Mouse (Mus musculus): ENCODE results near the gene Map1a. TPM values are rescaled to one million over a fixed set of nuclear protein-coding genes. Genes with fewer than 3 reads are reported as not detected.

The Map1a gene
- polyA plus RNA-seq, 1 experiment from 2014 or later, result 31.2 TPM

GRCm38 (mm10) chr2:121294182-121294581 is 4.8 kb downstream of the Map1a start:
- Histone ChIP-seq H3K4me2 (peak overlapping the region; percentile 68), H3K27ac (replicated peaks) (peak overlapping the region; percentile 86), H3K4me1 (replicated peaks) (peaks cover 62% of the 10 kb centered on the region), H3K4me3 (peak overlapping the region; percentile 63), H3K9me3 (no peaks in the 10 kb centered on the region), H3K36me3 (peaks cover 7% of the 10 kb centered on the region), H3K9ac (no peak overlapping the region; the same call in 1 of the 2 replicates), H3K27me3 (no peaks in the 10 kb centered on the region)
- 38% methylated on average over 4 of the region's 4 CpGs for WGBS
- ATAC-seq (ENCODE audit: low FRiP score, low read depth), result no peak

DNA sequence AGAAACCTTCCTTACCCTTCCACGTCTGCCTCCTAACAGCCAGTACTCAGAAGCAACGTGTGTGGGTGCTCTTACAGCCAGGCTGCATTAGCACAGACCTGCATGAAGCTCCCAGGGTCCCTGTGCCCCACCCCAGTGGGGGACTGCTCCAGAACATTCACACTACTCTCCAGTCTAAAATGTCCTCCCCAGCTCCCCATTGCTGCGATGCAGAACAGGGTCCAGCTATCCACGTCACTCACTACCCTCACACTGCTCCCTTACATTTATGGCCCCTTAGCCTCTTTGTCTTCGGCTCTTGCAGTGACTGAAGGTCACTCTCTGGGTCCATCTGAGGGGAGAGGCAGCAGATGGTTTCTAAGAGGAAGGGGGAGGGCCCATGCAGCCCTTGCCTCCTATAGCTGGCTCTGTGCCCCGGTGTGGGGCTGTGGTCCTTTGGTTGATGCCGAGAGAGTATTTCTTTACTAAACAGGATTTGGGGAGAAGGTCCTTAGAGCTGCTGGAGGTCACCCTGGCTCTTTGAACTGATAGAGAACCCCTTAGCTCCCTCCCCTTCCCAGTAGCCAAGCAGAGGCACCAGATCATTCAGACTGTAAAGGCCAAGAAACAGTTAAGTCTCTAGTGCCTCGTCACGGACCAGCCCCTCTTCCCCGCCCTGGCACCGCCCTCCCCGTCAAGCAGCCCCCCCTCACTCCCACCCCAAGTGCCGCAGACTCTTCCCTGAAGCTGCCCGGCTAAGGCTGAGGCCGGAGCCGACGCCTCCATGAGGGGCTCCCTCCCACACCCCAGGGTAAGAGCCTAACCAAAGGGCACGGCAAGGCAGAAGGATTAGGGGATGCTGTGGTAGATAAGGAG is 5.6 kb downstream of the Map1a start:
- H3K9ac ChIP-seq, result peak overlapping the region; percentile 69
- peaks cover 15% of the 10 kb centered on the region for H3K36me3 ChIP-seq
- under 1% methylated on average over 18 of the region's 18 CpGs for WGBS
- H3K4me2 ChIP-seq, result peak overlapping the region; percentile 68
- H3K27me3 ChIP-seq, result no peaks in the 10 kb centered on the region
- peak overlapping the region; percentile 86 for H3K27ac ChIP-seq (replicated peaks)
- peaks cover 59% of the 10 kb centered on the region for H3K4me1 ChIP-seq (replicated peaks)
- no peaks in the 10 kb centered on the region for H3K9me3 ChIP-seq
- H3K4me3 ChIP-seq, result peak overlapping the region; percentile 63
- peak; percentile 88 for ATAC-seq (ENCODE audit: low FRiP score, low read depth)

DNA sequence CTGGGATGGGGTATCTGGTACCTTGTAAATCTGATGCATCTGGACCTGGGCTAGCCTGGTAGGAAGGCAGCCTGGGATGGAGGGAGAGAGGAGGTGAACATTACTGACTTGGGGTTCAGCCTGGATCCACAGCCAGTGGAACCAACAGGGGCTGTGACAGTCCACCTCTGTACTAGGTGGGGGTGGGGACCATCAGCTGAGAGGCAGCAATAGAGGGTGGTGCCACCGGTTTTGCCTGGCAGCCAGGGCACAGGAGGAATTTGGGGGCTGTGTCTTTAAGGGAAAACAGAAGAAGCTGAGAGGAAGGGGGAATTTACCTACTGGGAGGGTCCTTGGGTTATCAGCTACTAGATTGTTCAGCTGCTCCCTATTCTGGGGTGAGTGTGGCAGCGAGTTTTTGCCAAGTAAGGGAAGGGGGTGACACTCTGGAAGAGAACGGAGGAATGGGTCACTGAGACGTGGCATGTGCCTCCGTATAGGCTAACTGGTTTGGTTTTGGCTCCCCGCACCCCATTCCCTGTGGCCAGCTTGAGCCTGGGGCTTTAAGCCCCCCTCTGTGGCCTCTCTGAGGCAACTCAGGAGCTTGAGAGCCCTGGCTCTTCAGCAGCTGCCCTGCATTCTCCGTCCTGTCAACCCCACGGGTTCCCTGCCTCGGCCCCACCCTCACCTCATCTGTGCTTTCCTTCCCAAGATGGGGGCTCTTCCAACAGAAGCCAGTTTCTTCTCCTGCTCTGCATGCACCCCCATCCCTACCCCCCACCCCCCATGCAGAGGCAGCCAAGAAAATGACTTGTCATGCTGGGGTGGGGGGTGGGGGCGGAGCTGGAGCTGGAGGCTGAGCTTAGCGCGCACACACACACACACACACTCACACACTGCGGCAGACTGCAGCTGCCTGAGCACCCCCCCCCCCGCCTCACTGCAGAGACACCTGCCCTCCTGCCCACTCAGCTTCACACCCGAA is 6.5 kb downstream of the Map1a start:
- Histone ChIP-seq H3K4me2 (peak overlapping the region; percentile 68), H3K4me3 (peak overlapping the region; percentile 63), H3K36me3 (peaks cover 23% of the 10 kb centered on the region), H3K4me1 (replicated peaks) (peaks cover 50% of the 10 kb centered on the region), H3K9ac (peak overlapping the region; percentile 69), H3K27ac (replicated peaks) (peak overlapping the region; percentile 86), H3K27me3 (no peaks in the 10 kb centered on the region), H3K9me3 (no peaks in the 10 kb centered on the region)
- peak; percentile 47 for ATAC-seq (ENCODE audit: low FRiP score, low read depth)
- WGBS, result 2% methylated on average over 14 of the region's 15 CpGs

- ATAC-seq (ENCODE audit: low FRiP score, low read depth), result peak; percentile 7; the same call in 1 of the 2 replicates
- Histone ChIP-seq H3K4me3 (peak overlapping the region; percentile 63), H3K9me3 (no peaks in the 10 kb centered on the region), H3K4me2 (peak overlapping the region; percentile 68), H3K4me1 (replicated peaks) (peaks cover 46% of the 10 kb centered on the region), H3K36me3 (peaks cover 32% of the 10 kb centered on the region), H3K27me3 (no peaks in the 10 kb centered on the region), H3K27ac (replicated peaks) (peak overlapping the region; percentile 86), H3K9ac (peak overlapping the region; percentile 69)
- 10% methylated on average over 6 of the region's 6 CpGs for WGBS
Observed at GRCm38 (mm10) chr2:121296754-121297231, 7.4 kb downstream of the Map1a start.

- Histone ChIP-seq H3K4me2 (peak overlapping the region; percentile 68), H3K4me1 (replicated peaks) (peaks cover 46% of the 10 kb centered on the region), H3K36me3 (peaks cover 41% of the 10 kb centered on the region), H3K4me3 (peak overlapping the region; percentile 63), H3K9ac (peak overlapping the region; percentile 69), H3K9me3 (no peaks in the 10 kb centered on the region), H3K27ac (replicated peaks) (no peak overlapping the region), H3K27me3 (no peaks in the 10 kb centered on the region)
- no peak for ATAC-seq (ENCODE audit: low FRiP score, low read depth)
- WGBS, result 9% methylated on average over 9 of the region's 9 CpGs
Observed at GRCm38 (mm10) chr2:121297701-121298100, 8.3 kb downstream of the Map1a start.

- Histone ChIP-seq H3K27me3 (no peaks in the 10 kb centered on the region), H3K36me3 (peaks cover 45% of the 10 kb centered on the region), H3K9me3 (no peaks in the 10 kb centered on the region), H3K4me3 (peak overlapping the region; percentile 63), H3K27ac (replicated peaks) (no peak overlapping the region), H3K9ac (peak overlapping the region; percentile 69; the same call in 1 of the 2 replicates), H3K4me1 (replicated peaks) (peaks cover 46% of the 10 kb centered on the region), H3K4me2 (peak overlapping the region; percentile 68)
- WGBS, result 7% methylated on average over 8 of the region's 8 CpGs
- ATAC-seq (ENCODE audit: low FRiP score, low read depth), result no peak
Observed at GRCm38 (mm10) chr2:121298131-121298530, 8.7 kb downstream of the Map1a start.

- no peaks in the 10 kb centered on the region for H3K27me3 ChIP-seq
- H3K4me2 ChIP-seq, result no peak overlapping the region
- H3K9ac ChIP-seq, result no peak overlapping the region
- H3K27ac ChIP-seq (replicated peaks), result no peak overlapping the region
- 90% methylated on average over 17 of the region's 17 CpGs for WGBS
- H3K36me3 ChIP-seq, result peaks cover 58% of the 10 kb centered on the region
- peaks cover 34% of the 10 kb centered on the region for H3K4me1 ChIP-seq (replicated peaks)
- ATAC-seq (ENCODE audit: low FRiP score, low read depth), result no peak
- no peaks in the 10 kb centered on the region for H3K9me3 ChIP-seq
- no peak overlapping the region for H3K4me3 ChIP-seq
Observed at GRCm38 (mm10) chr2:121299471-121299870, 10.1 kb downstream of the Map1a start.

GRCm38 (mm10) chr2:121300036-121300435 is 10.6 kb downstream of the Map1a start:
- 91% methylated on average over 10 of the region's 10 CpGs for WGBS
- H3K36me3 ChIP-seq, result peaks cover 63% of the 10 kb centered on the region

DNA sequence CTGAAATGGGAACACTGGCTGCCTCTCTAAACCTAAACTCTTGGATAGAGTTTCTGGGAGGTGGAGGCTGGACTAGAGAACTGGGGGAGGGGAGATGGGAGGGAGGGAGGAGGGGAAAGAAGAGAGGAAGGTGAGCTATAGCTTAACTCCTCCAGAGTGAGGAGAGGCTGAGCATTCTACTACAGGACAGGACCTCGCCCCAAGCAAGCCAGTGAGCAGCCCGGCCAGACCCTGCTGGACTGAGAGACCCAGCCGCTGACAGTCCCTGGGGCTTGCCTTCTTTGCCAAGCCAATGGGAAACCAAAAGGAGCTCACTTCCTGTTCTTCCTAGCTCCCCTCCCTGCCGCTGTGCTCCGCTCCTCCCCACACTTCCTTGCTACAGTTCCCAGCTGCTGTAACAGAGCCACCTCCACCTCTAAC is 19.6 kb downstream of the Map1a start:
- no peak for ATAC-seq (ENCODE audit: low FRiP score, low read depth)
- no peaks in the 10 kb centered on the region for H3K4me1 ChIP-seq (replicated peaks)
- no peaks in the 10 kb centered on the region for H3K9me3 ChIP-seq
- H3K9ac ChIP-seq, result no peak overlapping the region
- 54% methylated on average over 5 of the region's 5 CpGs for WGBS
- no peak overlapping the region for H3K27ac ChIP-seq (replicated peaks)
- H3K27me3 ChIP-seq, result no peaks in the 10 kb centered on the region
- H3K4me3 ChIP-seq, result no peak overlapping the region
- H3K4me2 ChIP-seq, result 0 out of 2 replicates have a peak overlapping the region, but pooled peaks have one; percentile 17
- H3K36me3 ChIP-seq, result peaks cover 50% of the 10 kb centered on the region

More at GRCm38 (mm10) chr2:121300036-121300435, 10.6 kb downstream of the Map1a start:
- Histone ChIP-seq H3K4me2 (no peak overlapping the region), H3K4me3 (no peak overlapping the region), H3K9ac (no peak overlapping the region), H3K4me1 (replicated peaks) (peaks cover 29% of the 10 kb centered on the region), H3K9me3 (no peaks in the 10 kb centered on the region), H3K27ac (replicated peaks) (no peak overlapping the region), H3K27me3 (no peaks in the 10 kb centered on the region)
- no peak for ATAC-seq (ENCODE audit: low FRiP score, low read depth)

GRCm38 (mm10) chr2:121316278-121316677 is 26.9 kb downstream of the Map1a start:
- Histone ChIP-seq H3K27ac (replicated peaks) (no peak overlapping the region), H3K4me1 (replicated peaks) (no peaks in the 10 kb centered on the region), H3K27me3 (no peaks in the 10 kb centered on the region), H3K9ac (no peak overlapping the region), H3K9me3 (no peaks in the 10 kb centered on the region), H3K4me2 (no peak overlapping the region), H3K36me3 (peaks cover 48% of the 10 kb centered on the region), H3K4me3 (no peak overlapping the region)
- WGBS, result 81% methylated on average over 8 of the region's 8 CpGs
- ATAC-seq (ENCODE audit: low FRiP score, low read depth), result no peak

- Histone ChIP-seq H3K36me3 (peaks cover 37% of the 10 kb centered on the region), H3K4me2 (no peak overlapping the region), H3K27me3 (no peaks in the 10 kb centered on the region), H3K9ac (no peak overlapping the region), H3K4me3 (no peak overlapping the region), H3K27ac (replicated peaks) (no peak overlapping the region), H3K9me3 (no peaks in the 10 kb centered on the region), H3K4me1 (replicated peaks) (no peaks in the 10 kb centered on the region)
- 95% methylated on average over 10 of the region's 10 CpGs for WGBS
- ATAC-seq (ENCODE audit: low FRiP score, low read depth), result no peak
Observed at GRCm38 (mm10) chr2:121323041-121323440, 33.6 kb downstream of the Map1a start.
